Mouse (Mus musculus) liver, postnatal 0 days (tissue): Measurements from ENCODE around the gene Map3k15. TPM values are rescaled to one million over a fixed set of nuclear protein-coding genes. Genes with fewer than 3 reads are reported as not detected.

ENCODE experiments used
- ATAC-seq: fragments of 200-750 bp; cut with Nextera tagmentation; 2 replicates; pipeline ENCODE4 v1.8.0; 2017; ENCODE audit warnings: mild to moderate bottlenecking, moderate library complexity
- DNase-seq: peaks from one replicate; pipeline ENCODE4 v3.0.0-alpha.2; 2016
- H3K27ac ChIP-seq: fragments of 300-500 bp; sonication (generic); 2 replicates; pipeline ENCODE4 v1.5.1; 2014; ENCODE audit warnings: antibody characterized with exemption, moderate library complexity, mild to moderate bottlenecking, low read depth
- H3K27me3 ChIP-seq: fragments of 300-500 bp; sonication (generic); 2 replicates; pipeline ENCODE4 v1.6.1; 2014; ENCODE audit warnings: low read length, control low read depth, mixed read lengths; ENCODE audit not compliant: insufficient read depth
- H3K36me3 ChIP-seq: fragments of 300-500 bp; sonication (generic); replicated peaks from 2 replicates; pipeline ENCODE4 v1.6.1; 2014; ENCODE audit warnings: mild to moderate bottlenecking, control low read depth, low read length, moderate library complexity, mixed read lengths; ENCODE audit not compliant: insufficient read depth
- H3K4me1 ChIP-seq: fragments of 300-500 bp; sonication (generic); 2 replicates; pipeline ENCODE4 v1.6.1; 2014; ENCODE audit warnings: antibody characterized with exemption, mild to moderate bottlenecking, control low read depth; ENCODE audit not compliant: insufficient read depth
- H3K4me2 ChIP-seq: fragments of 300-500 bp; sonication (generic); 2 replicates; pipeline ENCODE4 v1.6.1; 2014; ENCODE audit warnings: low read depth, mild to moderate bottlenecking, low read length, moderate library complexity, mixed read lengths
- H3K4me3 ChIP-seq: fragments of 300-500 bp; sonication (generic); 2 replicates; pipeline ENCODE4 v1.5.1; 2014; ENCODE audit warnings: low read depth, low read length
- H3K9ac ChIP-seq: fragments of 300-500 bp; sonication (generic); replicated peaks from 2 replicates; pipeline ENCODE4 v1.6.1; 2014; ENCODE audit warnings: mild to moderate bottlenecking, moderate library complexity
- H3K9me3 ChIP-seq: fragments of 300-500 bp; sonication (generic); 2 replicates; pipeline ENCODE4 v1.6.1; 2016; ENCODE audit warnings: mild to moderate bottlenecking, control low read depth, low read length, mixed read lengths
- CTCF ChIP-seq: sonication (generic); IDR thresholded peaks from 2 replicates; pipeline ENCODE4 v1.5.1; 2016; ENCODE audit warnings: antibody characterized with exemption, low read depth
- EP300 ChIP-seq: IDR thresholded peaks from 2 replicates; pipeline ENCODE4 v1.6.1; 2016; ENCODE audit warnings: antibody characterized with exemption, low read depth, mild to moderate bottlenecking
- WGBS: fragments of 180-500 bp; shearing (Covaris S2); extraction: QIAGEN DNeasy Blood & Tissue Kit; methylation state at CpG from one replicate; pipeline ENCODE4 v1.1.7; 2014; ENCODE audit not compliant: insufficient replicate concordance; 5-methylcytosine and 5-hydroxymethylcytosine counted together
- polyA plus RNA-seq: library from polyadenylated mRNA; unstranded; fragments of >200 nt; fragmentation: Nextera tagmentation; extraction: Ambion mirVana; gene quantifications from 2 replicates; pipeline ENCODE4 v1.2.1, GENCODE M21; 2015

Gene Map3k15
- 0.12 and 0.15 TPM in 2 replicates for polyA plus RNA-seq

DNA sequence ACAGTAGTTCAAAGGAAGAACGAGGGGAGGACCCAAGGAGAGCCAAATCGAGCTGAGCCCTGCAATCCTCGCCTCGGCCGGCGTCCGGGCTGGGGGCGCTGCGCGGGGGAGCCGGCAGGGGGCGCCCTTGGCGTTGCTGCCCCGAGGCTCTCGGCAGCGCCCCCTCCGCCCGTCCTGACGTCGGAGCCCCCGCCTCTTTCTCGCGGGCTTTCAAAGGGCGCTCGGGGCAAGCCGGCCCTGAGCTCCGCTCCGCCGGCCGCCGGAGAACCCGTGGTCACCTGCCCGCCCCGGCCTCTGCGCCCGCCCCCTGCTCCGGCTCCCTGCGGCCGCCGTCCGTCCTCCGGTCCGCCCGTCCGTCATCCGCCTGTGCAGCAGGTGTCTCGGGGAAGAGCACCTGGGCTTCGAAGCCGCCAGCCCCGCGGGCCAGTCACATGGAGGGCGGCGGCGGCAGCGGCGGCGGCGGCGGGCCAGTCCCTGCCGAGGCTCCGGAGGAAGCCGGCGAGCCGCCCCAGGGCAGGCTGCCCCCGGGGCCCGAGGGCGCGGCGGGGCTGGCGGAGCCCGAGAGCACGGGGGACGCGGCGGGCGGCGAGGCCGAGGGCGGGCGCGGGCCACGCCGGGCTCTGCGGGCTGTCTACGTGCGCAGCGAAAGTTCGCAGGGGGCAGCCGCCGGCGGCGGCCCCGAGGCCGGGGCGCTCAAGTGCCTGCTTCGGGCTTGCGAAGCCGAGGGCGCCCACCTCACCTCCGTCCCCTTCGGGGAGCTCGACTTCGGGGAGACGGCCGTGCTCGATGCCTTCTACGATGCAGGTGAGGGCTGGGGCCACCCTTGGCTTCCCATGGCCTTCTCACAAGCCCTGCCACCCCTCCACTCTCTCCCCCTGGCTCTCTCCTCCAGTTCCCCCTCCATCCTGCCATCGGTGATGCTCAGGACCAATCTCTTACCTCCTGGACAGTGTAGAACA lies at the start of gene Map3k15:
Gene Map3k15 (plus strand): TSS at position 432 of the 959 bp plus-strand sequence.
- Histone ChIP-seq H3K9me3 (no peaks in the 10 kb centered on the region), H3K27me3 (peaks cover 8% of the 10 kb centered on the region; the same call in 1 of the 2 replicates), H3K9ac (peak within 1 kb of the TSS; percentile 50; the same call in 1 of the 2 replicates), H3K4me2 (peak within 1 kb of the TSS; percentile 71), H3K27ac (no peak within 1 kb of the TSS), H3K36me3 (no peaks in the 10 kb centered on the region), H3K4me1 (no peaks in the 10 kb centered on the region), H3K4me3 (peak within 1 kb of the TSS; percentile 43)
- ATAC-seq (peak; percentile 91), DNase-seq (peak; percentile 74)
- 19% methylated on average over 38 of the region's 108 CpGs for WGBS
- TF ChIP-seq EP300 (no peak), CTCF (peak; percentile 71)

- no peak overlapping the region for H3K4me3 ChIP-seq
- H3K4me2 ChIP-seq, result no peak overlapping the region
- H3K9me3 ChIP-seq, result no peaks in the 10 kb centered on the region
- H3K27ac ChIP-seq, result no peak overlapping the region
- DNase-seq (no peak), ATAC-seq (no peak)
- H3K36me3 ChIP-seq, result no peaks in the 10 kb centered on the region
- TF ChIP-seq CTCF (no peak), EP300 (no peak)
- no peaks in the 10 kb centered on the region for H3K4me1 ChIP-seq
- H3K27me3 ChIP-seq, result no peaks in the 10 kb centered on the region
- H3K9ac ChIP-seq, result no peak overlapping the region
- WGBS, result 75% methylated on average over 2 of the region's 2 CpGs
These were observed 45.7 kb upstream of the Map3k15 start for GRCm38 (mm10) chrX:159942569-159942968.

DNA sequence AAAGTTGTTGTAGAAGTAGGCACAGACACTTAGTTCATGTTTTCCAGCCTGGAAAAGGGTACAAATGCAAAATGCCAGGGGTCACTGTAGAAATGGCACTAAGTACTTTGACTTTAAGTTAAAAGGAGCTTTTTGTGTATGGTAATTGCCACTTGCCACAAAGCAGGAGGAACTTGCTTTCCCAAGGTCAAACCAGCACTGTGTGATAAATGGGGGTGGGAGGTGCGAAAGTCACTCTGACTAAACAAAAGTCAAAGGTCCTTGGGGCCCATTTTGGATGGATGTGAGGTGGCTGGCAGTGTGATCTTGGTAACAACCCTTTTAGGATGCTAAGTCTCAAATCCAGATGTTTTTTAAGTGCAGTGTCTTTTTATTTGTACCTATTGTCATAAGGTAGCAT lies 44.6 kb upstream of the Map3k15 start:
- WGBS, result 83% methylated on average over 1 of the region's 1 CpGs
- TF ChIP-seq EP300 (no peak), CTCF (no peak)
- no peak overlapping the region for H3K4me3 ChIP-seq
- no peak for ATAC-seq
- H3K9me3 ChIP-seq, result no peaks in the 10 kb centered on the region
- H3K4me2 ChIP-seq, result no peak overlapping the region
- no peak overlapping the region for H3K27ac ChIP-seq
- H3K36me3 ChIP-seq, result no peaks in the 10 kb centered on the region
- no peaks in the 10 kb centered on the region for H3K4me1 ChIP-seq
- no peak overlapping the region for H3K9ac ChIP-seq
- no peaks in the 10 kb centered on the region for H3K27me3 ChIP-seq
- DNase-seq, result no peak

DNA sequence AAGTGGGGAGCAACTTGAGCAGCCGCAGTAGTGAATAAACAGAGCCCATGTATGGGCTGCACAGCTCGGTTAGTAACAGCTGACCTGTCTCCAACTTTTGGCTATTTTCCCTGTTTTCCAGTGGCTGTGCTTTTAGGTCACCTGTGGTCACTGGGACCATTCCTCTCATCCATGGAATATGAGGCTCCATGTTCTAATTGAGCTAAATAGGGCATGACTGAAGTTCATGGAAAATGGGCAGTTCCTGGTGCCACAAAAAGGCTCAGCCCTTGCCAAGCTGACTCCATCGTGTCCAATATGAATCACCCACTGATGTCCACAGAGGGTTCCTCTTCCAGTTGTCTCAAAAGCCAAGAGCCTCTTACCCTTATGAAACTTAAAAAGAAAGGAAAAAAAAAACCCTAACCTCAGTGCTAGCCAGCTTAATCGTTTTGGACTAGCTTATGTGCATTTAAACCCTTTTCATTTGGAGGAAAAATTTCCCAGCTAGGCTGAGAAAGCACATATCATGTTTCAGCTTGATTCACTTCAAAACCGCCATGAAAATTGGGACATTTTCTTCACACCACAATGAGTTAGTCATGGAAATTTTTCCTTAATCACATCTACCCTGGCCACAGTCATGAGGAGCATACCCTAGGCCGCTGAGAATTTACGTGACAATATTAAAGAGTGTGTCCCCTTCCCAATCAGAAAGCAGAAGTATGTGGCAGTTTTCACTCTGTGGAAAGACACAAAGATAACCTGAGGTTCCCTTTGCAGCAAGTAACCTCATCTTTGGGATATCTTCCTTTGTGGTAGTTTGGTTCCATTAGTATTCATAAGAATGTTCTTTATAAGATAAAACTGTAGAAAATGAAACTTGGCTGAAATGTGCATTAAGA lies 34.4 kb upstream of the Map3k15 start:
- Histone ChIP-seq H3K4me2 (no peak overlapping the region), H3K27ac (no peak overlapping the region), H3K4me3 (no peak overlapping the region), H3K9ac (no peak overlapping the region), H3K36me3 (no peaks in the 10 kb centered on the region), H3K27me3 (0 out of 2 replicates have a peak, but pooled peaks cover 6% of the 10 kb centered on the region), H3K4me1 (no peaks in the 10 kb centered on the region), H3K9me3 (no peaks in the 10 kb centered on the region)
- WGBS, result 70% methylated on average over 7 of the region's 7 CpGs
- ATAC-seq, result no peak
- TF ChIP-seq EP300 (no peak), CTCF (no peak)
- no peak for DNase-seq

DNA sequence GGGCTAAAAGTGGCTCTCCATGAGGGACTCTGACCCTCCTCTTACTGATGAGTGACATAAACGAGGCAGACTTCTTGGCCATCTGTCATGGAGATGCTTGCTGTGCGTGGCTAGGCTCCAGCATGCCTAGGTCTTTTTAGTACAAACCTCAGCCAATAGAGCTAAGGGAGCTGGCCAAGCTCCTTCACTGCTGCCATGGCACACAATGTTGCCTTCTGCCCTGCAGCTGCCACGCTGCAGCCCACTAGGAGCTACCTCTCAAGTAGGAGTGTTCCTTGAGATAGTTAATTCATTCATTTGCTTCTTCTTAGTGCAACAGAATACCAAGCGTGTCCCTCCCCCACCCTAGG lies 33.8 kb upstream of the Map3k15 start:
- no peaks in the 10 kb centered on the region for H3K9me3 ChIP-seq
- TF ChIP-seq CTCF, result no peak
- TF ChIP-seq EP300, result no peak
- no peak overlapping the region for H3K27ac ChIP-seq
- H3K4me1 ChIP-seq, result no peaks in the 10 kb centered on the region
- ATAC-seq, result no peak
- H3K36me3 ChIP-seq, result no peaks in the 10 kb centered on the region
- no peak overlapping the region for H3K4me3 ChIP-seq
- WGBS, result 66% methylated on average over 4 of the region's 4 CpGs
- H3K4me2 ChIP-seq, result no peak overlapping the region
- DNase-seq, result no peak
- H3K27me3 ChIP-seq, result 0 out of 2 replicates have a peak, but pooled peaks cover 6% of the 10 kb centered on the region
- H3K9ac ChIP-seq, result no peak overlapping the region

DNA sequence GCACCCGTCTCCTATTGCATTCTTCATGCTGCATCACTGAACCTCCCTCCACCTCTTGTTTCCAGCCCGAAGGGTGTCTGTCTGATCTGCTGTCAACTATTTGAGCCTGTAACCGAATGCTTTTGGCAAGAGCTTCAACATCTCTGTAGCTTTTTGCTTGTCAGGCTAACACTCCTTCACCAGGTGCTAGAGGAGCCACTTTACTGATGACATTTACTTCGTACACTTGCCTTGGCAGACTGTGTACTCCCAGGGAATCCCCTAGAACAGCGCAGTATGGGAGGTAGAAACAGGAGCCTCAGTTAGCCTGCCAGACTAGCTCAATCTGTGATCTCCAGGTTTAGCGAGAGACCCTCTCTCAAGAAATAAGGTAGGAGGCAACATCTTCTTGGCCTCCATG lies 32.8 kb upstream of the Map3k15 start:
- DNase-seq (no peak), ATAC-seq (no peak)
- Histone ChIP-seq H3K4me3 (no peak overlapping the region), H3K27me3 (0 out of 2 replicates have a peak, but pooled peaks cover 3% of the 10 kb centered on the region), H3K4me1 (no peaks in the 10 kb centered on the region), H3K9ac (no peak overlapping the region), H3K36me3 (no peaks in the 10 kb centered on the region), H3K9me3 (no peaks in the 10 kb centered on the region), H3K27ac (no peak overlapping the region), H3K4me2 (no peak overlapping the region)
- WGBS, result 81% methylated on average over 6 of the region's 6 CpGs
- TF ChIP-seq EP300, result no peak
- no peak for TF ChIP-seq CTCF
